Mouse (Mus musculus) heart, postnatal 0 days (tissue): ENCODE measurements around the gene Zfp652.

Source experiments
- CTCF ChIP-seq: IDR thresholded peaks from 2 replicates; pipeline ENCODE4 v1.5.1; 2016; ENCODE audit warnings: antibody characterized with exemption, control low read depth, low read depth
- EP300 ChIP-seq: IDR thresholded peaks from 2 replicates; pipeline ENCODE4 v1.6.1; 2016; ENCODE audit warnings: antibody characterized with exemption, low read depth

DNA sequence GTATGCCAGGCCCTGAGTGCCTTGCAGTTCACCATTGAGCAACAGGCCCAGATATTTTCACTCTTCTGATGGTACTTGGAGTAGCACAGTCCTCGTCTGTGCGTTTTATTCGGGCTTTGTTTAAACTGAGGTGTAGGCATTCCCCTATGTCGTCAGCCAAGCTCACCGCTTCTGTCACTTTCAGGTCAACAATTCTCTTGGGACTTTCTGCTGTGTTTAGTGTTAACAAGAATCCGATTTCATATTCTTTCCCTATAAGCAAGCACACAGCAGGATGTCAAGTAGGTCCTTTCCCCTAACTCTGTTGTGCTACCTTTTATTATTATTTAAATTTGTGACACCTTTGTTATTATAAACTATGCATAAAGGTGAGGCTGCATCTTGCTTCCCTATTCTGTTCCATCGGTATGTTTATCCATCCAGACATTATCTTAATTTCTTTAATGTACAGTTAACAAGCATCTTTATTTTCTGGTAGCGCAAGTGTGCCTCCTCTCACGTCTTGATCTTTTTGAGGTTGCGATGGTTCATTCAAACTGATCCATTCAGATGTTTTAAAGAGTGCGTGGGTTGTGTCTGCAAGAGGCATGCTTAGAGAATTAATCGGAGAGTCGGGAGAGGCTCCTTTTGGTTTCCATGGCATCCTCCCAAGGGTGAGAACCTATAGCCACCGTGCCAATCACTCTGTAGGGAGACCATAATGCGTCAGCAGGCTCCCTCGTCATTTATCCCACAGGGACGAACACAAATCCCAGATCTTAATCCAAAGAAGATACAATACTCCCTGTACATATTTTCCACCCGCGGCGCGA lies 145.4 kb downstream of the Zfp652 start:
- no peak for TF ChIP-seq CTCF
- no peak for TF ChIP-seq EP300
